Mouse (Mus musculus): ENCODE results near the gene Krtap7-1. TPM values are rescaled to one million over a fixed set of nuclear protein-coding genes. Genes with fewer than 3 reads are reported as not detected.

Gene Krtap7-1
- polyA plus RNA-seq, 1 experiment, result not detected

- H3K27me3 ChIP-seq (ENCODE audit: control insufficient read depth, insufficient read depth, low read length, poor library complexity, severe bottlenecking), result no peaks in the 10 kb centered on the region
- H3K27ac ChIP-seq (ENCODE audit: insufficient read depth, low read length), result no peak overlapping the region
- H3K36me3 ChIP-seq (ENCODE audit: control insufficient read depth, insufficient read depth, low read length, poor library complexity, severe bottlenecking), result no peaks in the 10 kb centered on the region
- no peaks in the 10 kb centered on the region for H3K4me1 ChIP-seq (ENCODE audit: control insufficient read depth, insufficient read depth, low read length)
- no peak overlapping the region for H3K9ac ChIP-seq (ENCODE audit: low read depth, poor library complexity, severe bottlenecking)
- TF ChIP-seq POLR2A (IDR thresholded peaks at IDR 0.05; ENCODE audit: insufficient read depth, low read length) (no peak), EP300 (IDR thresholded peaks at IDR 0.05; ENCODE audit: insufficient read depth, low read depth, low read length) (no peak), CTCF (IDR thresholded peaks at IDR 0.05; ENCODE audit: low read depth, low read length) (no peak)
- H3K9me3 ChIP-seq (replicated peaks; ENCODE audit: control insufficient read depth, insufficient read depth, low read length, poor library complexity, severe bottlenecking), result no peaks in the 10 kb centered on the region; the same call in 1 of the 2 replicates
- H3K4me3 ChIP-seq (ENCODE audit: low read depth, low read length), result no peak overlapping the region
These were observed 46.9 kb downstream of the Krtap7-1 start for GRCm38 (mm10) chr16:89461189-89461588.

Other genes with a start within 250 kb of the Krtap7-1 start
- not detected in 2 replicates for gene Krtap21-1, start 104.5 kb downstream of the Krtap7-1 start, polyA plus RNA-seq (2011; ENCODE audit: insufficient read depth, insufficient read length, low read depth, missing spikeins)
- gene Krtap6-2, start 88.2 kb downstream of the Krtap7-1 start, polyA plus RNA-seq (2011; ENCODE audit: insufficient read depth, insufficient read length, low read depth, missing spikeins), result not detected in 2 replicates
- gene Krtap8-1, start 20.4 kb downstream of the Krtap7-1 start, polyA plus RNA-seq (2011; ENCODE audit: insufficient read depth, insufficient read length, low read depth, missing spikeins), result not detected in 2 replicates
- gene Krtap11-1, start 62.9 kb upstream of the Krtap7-1 start, polyA plus RNA-seq (2011; ENCODE audit: insufficient read depth, insufficient read length, low read depth, missing spikeins), result not detected in 2 replicates